Mouse (Mus musculus): Measurements from ENCODE around the gene Zfp317. TPM values are rescaled to one million over a fixed set of nuclear protein-coding genes. Genes with fewer than 3 reads are reported as not detected.

The Zfp317 gene
- polyA plus RNA-seq, 1 experiment from 2014 or later: 34.5 TPM

Other genes with a start within 250 kb of the Zfp317 start
- not detected in 2 replicates for gene Olfr847, start 243.4 kb upstream of the Zfp317 start, polyA plus RNA-seq (2015; fragmentation: Nextera tagmentation; extraction: Ambion mirVana)
- not detected in 2 replicates for gene Olfr849, start 181.8 kb upstream of the Zfp317 start, polyA plus RNA-seq (2015; fragmentation: Nextera tagmentation; extraction: Ambion mirVana)
- not detected in 2 replicates for gene Olfr850, start 143.9 kb upstream of the Zfp317 start, polyA plus RNA-seq (2015; fragmentation: Nextera tagmentation; extraction: Ambion mirVana)
- not detected in 2 replicates for gene Olfr851, start 128.8 kb upstream of the Zfp317 start, polyA plus RNA-seq (2015; fragmentation: Nextera tagmentation; extraction: Ambion mirVana)
- gene Olfr853, start 81.0 kb upstream of the Zfp317 start, polyA plus RNA-seq (2015; fragmentation: Nextera tagmentation; extraction: Ambion mirVana): not detected in 2 replicates
- not detected in 2 replicates for gene Olfr854, start 54.7 kb upstream of the Zfp317 start, polyA plus RNA-seq (2015; fragmentation: Nextera tagmentation; extraction: Ambion mirVana)
- gene Olfr855, start 39.5 kb upstream of the Zfp317 start, polyA plus RNA-seq (2015; fragmentation: Nextera tagmentation; extraction: Ambion mirVana): not detected in 2 replicates
- gene Olfr857, start 87.3 kb downstream of the Zfp317 start, polyA plus RNA-seq (2015; fragmentation: Nextera tagmentation; extraction: Ambion mirVana): not detected in 2 replicates
- not detected in 2 replicates for gene Olfr58, start 158.2 kb downstream of the Zfp317 start, polyA plus RNA-seq (2015; fragmentation: Nextera tagmentation; extraction: Ambion mirVana)
- gene Olfr859, start 182.8 kb downstream of the Zfp317 start, polyA plus RNA-seq (2015; fragmentation: Nextera tagmentation; extraction: Ambion mirVana): not detected in 2 replicates
- gene Olfr860, start 227.6 kb downstream of the Zfp317 start, polyA plus RNA-seq (2015; fragmentation: Nextera tagmentation; extraction: Ambion mirVana): not detected in 2 replicates

Measured in kidney, embryonic 16.5 days (tissue).